Mouse (Mus musculus) liver, embryonic 14.5 days (tissue): Measurements from ENCODE around the gene Cd37.

ENCODE experiments used
- CTCF ChIP-seq: IDR thresholded peaks from 2 replicates; pipeline ENCODE4 v1.5.1; 2016; ENCODE audit warnings: antibody characterized with exemption, low read depth, control low read depth
- EP300 ChIP-seq: IDR thresholded peaks from 2 replicates; pipeline ENCODE4 v1.6.1; 2016; ENCODE audit warnings: antibody characterized with exemption, low read depth

DNA sequence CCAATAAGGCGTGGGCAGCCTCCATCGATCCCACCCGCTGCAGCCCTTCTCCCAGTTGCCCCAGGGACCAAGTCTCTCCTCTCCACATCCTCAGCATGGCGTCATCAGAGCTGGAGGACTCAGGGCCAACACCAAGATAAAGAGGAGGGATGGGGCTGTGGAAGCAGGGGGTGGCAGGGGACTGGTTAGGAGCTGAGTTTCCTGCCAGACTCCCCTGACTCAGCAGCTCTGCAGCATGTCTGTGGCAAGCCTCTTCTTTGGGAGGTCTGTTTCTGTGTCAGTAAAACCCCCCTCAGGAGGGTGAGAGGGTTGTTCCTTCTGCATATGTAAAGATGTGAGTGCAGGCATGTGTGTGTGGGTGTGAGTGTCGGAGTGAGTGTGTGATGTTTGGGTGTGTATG, 41.9 kb downstream of the Cd37 start:
- TF ChIP-seq CTCF (no peak), EP300 (no peak)
